Mouse (Mus musculus) forebrain, postnatal 0 days (tissue): ENCODE measurements around the gene Fitm2. TPM values are rescaled to one million over a fixed set of nuclear protein-coding genes. Genes with fewer than 3 reads are reported as not detected.

Experiments used
- ATAC-seq: fragments of 200-750 bp; cut with Nextera tagmentation; 2 replicates; pipeline ENCODE4 v1.8.0; 2017; ENCODE audit warnings: mild to moderate bottlenecking, moderate library complexity
- DNase-seq: peaks from one replicate; pipeline ENCODE4 v3.0.0-alpha.2; 2015
- H3K27ac ChIP-seq: fragments of 300-500 bp; sonication (generic); 2 replicates; pipeline ENCODE4 v1.5.1; 2014; ENCODE audit warnings: low read depth, mild to moderate bottlenecking, antibody characterized with exemption, low read length, moderate library complexity, mixed read lengths
- H3K27me3 ChIP-seq: fragments of 300-500 bp; sonication (generic); 2 replicates; pipeline ENCODE4 v1.6.1; 2014; ENCODE audit warnings: mild to moderate bottlenecking, low read length, mixed read lengths; ENCODE audit not compliant: insufficient read depth
- H3K36me3 ChIP-seq: fragments of 300-500 bp; sonication (generic); 2 replicates; pipeline ENCODE4 v1.6.1; 2014; ENCODE audit warnings: mild to moderate bottlenecking, moderate library complexity; ENCODE audit not compliant: insufficient read depth
- H3K4me1 ChIP-seq: fragments of 300-500 bp; sonication (generic); 2 replicates; pipeline ENCODE4 v1.6.1; 2014; ENCODE audit warnings: antibody characterized with exemption; ENCODE audit not compliant: insufficient read depth
- H3K4me2 ChIP-seq: fragments of 300-500 bp; sonication (generic); 2 replicates; pipeline ENCODE4 v1.6.1; 2014; ENCODE audit warnings: low read depth, mild to moderate bottlenecking, moderate library complexity
- H3K4me3 ChIP-seq: fragments of 300-500 bp; sonication (generic); 2 replicates; pipeline ENCODE4 v1.5.1; 2014; ENCODE audit warnings: low read depth, low read length, mixed read lengths
- H3K9ac ChIP-seq: fragments of 300-500 bp; sonication (generic); 2 replicates; pipeline ENCODE4 v1.6.1; 2014; ENCODE audit warnings: mild to moderate bottlenecking
- H3K9me3 ChIP-seq: fragments of 300-500 bp; sonication (generic); 2 replicates; pipeline ENCODE4 v1.6.1; 2016; ENCODE audit warnings: low read length
- CTCF ChIP-seq: sonication (generic); IDR thresholded peaks from 2 replicates; pipeline ENCODE4 v1.5.1; 2016; ENCODE audit warnings: antibody characterized with exemption, control low read depth, low read depth
- WGBS: fragments of 180-500 bp; shearing (Covaris S2); extraction: QIAGEN DNeasy Blood & Tissue Kit; methylation state at CpG from one replicate; pipeline ENCODE4 v1.1.7; 2014; 5-methylcytosine and 5-hydroxymethylcytosine counted together
- polyA plus RNA-seq: library from polyadenylated mRNA; unstranded; fragments of >200 nt; fragmentation: Nextera tagmentation; extraction: Ambion mirVana; gene quantifications from 2 replicates; pipeline ENCODE4 v1.2.1, GENCODE M21; 2015
- total RNA-seq: library from RNA; depleted of rRNA; stranded (reverse); fragments of >200 nt; gene quantifications from 2 replicates; pipeline ENCODE4 v1.2.3, GENCODE M21; 2014; rRNA removed

The Fitm2 gene
- total RNA-seq: 16.2 and 25.8 TPM in 2 replicates
- 8.9 and 11.7 TPM in 2 replicates for polyA plus RNA-seq

GRCm38 (mm10) chr2:163472466-163472851 is at the start of gene Fitm2:
Fitm2 (minus strand) TSS chr2:163472629.
- Histone ChIP-seq H3K27me3 (no peaks in the 10 kb centered on the region), H3K9me3 (no peaks in the 10 kb centered on the region), H3K9ac (peak within 1 kb of the TSS; percentile 81), H3K27ac (peak within 1 kb of the TSS; percentile 71), H3K4me3 (peak within 1 kb of the TSS; percentile 91), H3K4me2 (peak within 1 kb of the TSS; percentile 77), H3K4me1 (peaks cover 5% of the 10 kb centered on the region; the same call in 1 of the 2 replicates), H3K36me3 (peaks cover 21% of the 10 kb centered on the region)
- ATAC-seq (peak; percentile 95), DNase-seq (peak; percentile 98)
- peak; percentile 100 for TF ChIP-seq CTCF
- under 1% methylated on average over 30 of the region's 30 CpGs for WGBS

GRCm38 (mm10) chr2:163506300-163507004 is 34.0 kb upstream of the Fitm2 start, which contains the start of gene Hnf4a:
Hnf4a (plus strand) TSS chr2:163506808.
- no peak for DNase-seq
- no peak for TF ChIP-seq CTCF
- H3K9me3 ChIP-seq: no peaks in the 10 kb centered on the region
- no peak within 1 kb of the TSS for H3K4me3 ChIP-seq
- 90% methylated on average over 10 of the region's 10 CpGs for WGBS
- H3K9ac ChIP-seq: no peak within 1 kb of the TSS
- H3K27me3 ChIP-seq: no peaks in the 10 kb centered on the region
- H3K4me1 ChIP-seq: no peaks in the 10 kb centered on the region
- ATAC-seq: no peak
- H3K4me2 ChIP-seq: no peak within 1 kb of the TSS
- no peaks in the 10 kb centered on the region for H3K36me3 ChIP-seq
- H3K27ac ChIP-seq: no peak within 1 kb of the TSS

DNA sequence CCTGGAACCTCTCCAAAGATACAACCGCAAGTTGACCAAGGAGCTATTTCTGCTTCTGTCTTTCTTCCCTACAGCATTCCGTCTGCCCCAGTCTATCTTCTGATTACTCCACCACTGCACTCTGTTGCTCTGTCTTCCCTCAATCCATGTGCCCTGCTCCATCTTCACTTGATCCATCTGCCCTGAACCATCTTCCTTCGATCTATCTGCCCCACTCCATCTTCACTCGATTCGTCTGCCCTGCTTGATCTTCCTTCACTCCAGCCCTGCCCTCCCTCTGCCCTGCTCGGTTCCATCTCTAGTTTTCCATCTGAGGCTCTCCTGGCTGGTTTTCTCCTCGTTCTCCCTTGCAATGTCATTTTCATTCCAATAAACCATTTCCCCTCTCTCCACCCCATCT is 30.8 kb upstream of the Fitm2 start:
- Histone ChIP-seq H3K9me3 (no peaks in the 10 kb centered on the region), H3K27ac (no peak overlapping the region), H3K4me1 (no peaks in the 10 kb centered on the region), H3K36me3 (no peaks in the 10 kb centered on the region), H3K4me2 (no peak overlapping the region), H3K9ac (no peak overlapping the region), H3K4me3 (no peak overlapping the region), H3K27me3 (no peaks in the 10 kb centered on the region)
- WGBS: 86% methylated on average over 7 of the region's 7 CpGs
- ATAC-seq (no peak), DNase-seq (no peak)
- no peak for TF ChIP-seq CTCF

GRCm38 (mm10) chr2:163502219-163502618 is 29.8 kb upstream of the Fitm2 start:
- 58% methylated on average over 2 of the region's 2 CpGs for WGBS
- H3K9me3 ChIP-seq: no peaks in the 10 kb centered on the region
- no peaks in the 10 kb centered on the region for H3K27me3 ChIP-seq
- ATAC-seq (no peak), DNase-seq (no peak)
- H3K9ac ChIP-seq: no peak overlapping the region
- no peak overlapping the region for H3K4me3 ChIP-seq
- no peak overlapping the region for H3K4me2 ChIP-seq
- H3K36me3 ChIP-seq: no peaks in the 10 kb centered on the region
- no peaks in the 10 kb centered on the region for H3K4me1 ChIP-seq
- no peak overlapping the region for H3K27ac ChIP-seq
- no peak for TF ChIP-seq CTCF

DNA sequence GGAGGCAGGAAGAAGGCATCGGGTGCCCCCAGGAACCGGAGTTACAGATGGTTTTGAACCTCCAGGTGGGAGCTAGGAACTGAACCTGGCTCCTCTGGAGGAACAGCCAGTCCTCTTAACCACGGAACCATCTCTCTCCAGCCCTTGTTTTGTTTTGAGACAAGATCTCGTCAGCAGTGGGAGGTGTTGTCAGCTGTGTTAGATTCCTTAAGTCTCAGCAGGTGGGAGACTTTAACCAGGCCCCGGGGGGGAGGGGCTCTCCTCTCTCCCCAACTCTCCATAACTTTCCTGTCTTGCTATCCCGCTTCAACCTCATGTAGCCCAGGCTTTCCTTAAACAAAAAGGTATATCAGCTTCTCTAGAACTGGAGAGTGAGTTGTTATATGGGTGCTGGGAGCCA is 22.0 kb upstream of the Fitm2 start:
- no peaks in the 10 kb centered on the region for H3K4me1 ChIP-seq

GRCm38 (mm10) chr2:163493976-163494375 is 21.5 kb upstream of the Fitm2 start:
- no peak for DNase-seq
- H3K4me2 ChIP-seq: no peak overlapping the region
- no peak overlapping the region for H3K4me3 ChIP-seq
- H3K27me3 ChIP-seq: no peaks in the 10 kb centered on the region
- H3K27ac ChIP-seq: no peak overlapping the region
- no peaks in the 10 kb centered on the region for H3K4me1 ChIP-seq
- no peaks in the 10 kb centered on the region for H3K36me3 ChIP-seq
- 59% methylated on average over 5 of the region's 5 CpGs for WGBS
- H3K9ac ChIP-seq: no peak overlapping the region
- no peaks in the 10 kb centered on the region for H3K9me3 ChIP-seq
- TF ChIP-seq CTCF: no peak
- no peak for ATAC-seq

More for the DNA sequence above, 22.0 kb upstream of the Fitm2 start:
- Histone ChIP-seq H3K9me3 (no peaks in the 10 kb centered on the region), H3K4me3 (no peak overlapping the region), H3K4me2 (no peak overlapping the region), H3K36me3 (no peaks in the 10 kb centered on the region), H3K9ac (no peak overlapping the region), H3K27me3 (no peaks in the 10 kb centered on the region), H3K27ac (no peak overlapping the region)
- 44% methylated on average over 6 of the region's 6 CpGs for WGBS
- DNase-seq (no peak), ATAC-seq (no peak)
- no peak for TF ChIP-seq CTCF

- no peak for ATAC-seq
Observed at GRCm38 (mm10) chr2:163493031-163493430, 20.6 kb upstream of the Fitm2 start.

More at GRCm38 (mm10) chr2:163493031-163493430, 20.6 kb upstream of the Fitm2 start:
- H3K4me1 ChIP-seq: no peaks in the 10 kb centered on the region
- no peak overlapping the region for H3K9ac ChIP-seq
- DNase-seq: no peak
- no peak overlapping the region for H3K27ac ChIP-seq
- H3K9me3 ChIP-seq: no peaks in the 10 kb centered on the region
- no peaks in the 10 kb centered on the region for H3K27me3 ChIP-seq
- H3K4me2 ChIP-seq: no peak overlapping the region
- no peaks in the 10 kb centered on the region for H3K36me3 ChIP-seq
- no peak overlapping the region for H3K4me3 ChIP-seq
- no peak for TF ChIP-seq CTCF
- WGBS: 12% methylated on average over 5 of the region's 5 CpGs
